Mouse (Mus musculus) neural tube, embryonic 10.5 days (tissue): ENCODE results near the gene Olfr309.
"Not testable (repeated sequence)": the region's sequence is repeated elsewhere in the genome, so short reads cannot be mapped to it uniquely, and the experiment has no call there.

Experiments used
- DNase-seq: peaks from one replicate; pipeline ENCODE4 v3.0.0-alpha.2; 2017; ENCODE audit warnings: low spot score; ENCODE audit errors: extremely low spot score

The Olfr309 gene

DNA sequence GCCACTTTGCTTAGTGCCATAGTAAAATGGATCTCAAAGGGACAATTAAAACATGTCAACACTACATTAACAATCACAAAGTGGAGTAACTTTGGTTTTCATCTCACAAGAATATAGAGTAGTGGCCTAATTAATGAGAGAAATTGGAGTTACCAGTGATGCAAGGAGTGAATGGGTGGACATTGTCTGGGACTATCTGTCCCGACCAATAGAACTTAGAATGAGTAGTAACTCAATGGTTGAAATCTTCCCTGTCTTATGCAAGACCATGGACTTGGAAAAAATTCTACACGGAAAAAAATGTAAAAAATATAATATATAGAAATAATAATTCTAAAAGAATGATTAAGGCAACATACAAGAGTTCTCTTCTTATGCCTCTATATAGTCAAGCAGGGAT is at the start of gene Olfr309:
Gene Olfr309 (minus strand): TSS at position 101 of the 400 bp plus-strand sequence.
- no peak for DNase-seq

DNA sequence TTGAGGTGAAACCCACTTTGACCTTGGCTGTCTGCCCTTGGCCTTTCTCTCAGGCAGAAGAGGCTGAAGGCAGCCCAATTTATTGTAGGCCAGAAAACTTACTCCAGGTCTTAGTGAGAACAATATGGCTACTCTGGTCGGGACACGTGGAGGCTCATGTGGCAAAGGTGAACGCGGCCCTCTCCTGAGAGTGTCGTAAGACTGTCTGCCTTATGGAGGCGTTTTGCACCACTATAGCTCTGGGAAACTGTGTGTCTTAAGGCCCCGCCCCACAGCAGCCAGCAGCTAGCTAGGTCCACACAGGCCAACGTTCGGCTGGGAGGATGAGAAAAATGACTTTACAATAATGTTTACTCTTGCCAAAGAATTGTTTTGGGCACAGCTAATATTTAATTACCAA is 32.8 kb upstream of the Olfr309 start:
- DNase-seq, result not testable (repeated sequence)

DNA sequence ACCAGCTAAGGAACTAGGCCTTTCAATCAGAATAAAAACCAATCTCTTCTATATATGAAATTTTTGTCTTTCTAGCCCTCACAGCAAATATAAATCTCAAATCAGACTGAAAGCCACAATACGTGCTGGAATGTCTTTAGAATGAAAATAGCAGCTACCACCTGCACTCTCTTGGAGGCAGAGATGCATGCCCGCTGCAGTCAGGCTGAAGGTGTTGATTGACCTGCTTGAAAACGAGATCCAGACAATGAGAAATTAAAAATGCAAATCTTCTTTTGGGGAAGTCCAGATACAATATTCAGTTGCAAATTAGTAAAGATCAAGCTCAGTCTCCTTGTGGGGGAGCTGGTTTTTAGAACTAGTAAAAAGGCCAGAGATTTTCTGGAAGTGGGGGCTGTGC is 30.7 kb upstream of the Olfr309 start:
- DNase-seq, result no peak

DNA sequence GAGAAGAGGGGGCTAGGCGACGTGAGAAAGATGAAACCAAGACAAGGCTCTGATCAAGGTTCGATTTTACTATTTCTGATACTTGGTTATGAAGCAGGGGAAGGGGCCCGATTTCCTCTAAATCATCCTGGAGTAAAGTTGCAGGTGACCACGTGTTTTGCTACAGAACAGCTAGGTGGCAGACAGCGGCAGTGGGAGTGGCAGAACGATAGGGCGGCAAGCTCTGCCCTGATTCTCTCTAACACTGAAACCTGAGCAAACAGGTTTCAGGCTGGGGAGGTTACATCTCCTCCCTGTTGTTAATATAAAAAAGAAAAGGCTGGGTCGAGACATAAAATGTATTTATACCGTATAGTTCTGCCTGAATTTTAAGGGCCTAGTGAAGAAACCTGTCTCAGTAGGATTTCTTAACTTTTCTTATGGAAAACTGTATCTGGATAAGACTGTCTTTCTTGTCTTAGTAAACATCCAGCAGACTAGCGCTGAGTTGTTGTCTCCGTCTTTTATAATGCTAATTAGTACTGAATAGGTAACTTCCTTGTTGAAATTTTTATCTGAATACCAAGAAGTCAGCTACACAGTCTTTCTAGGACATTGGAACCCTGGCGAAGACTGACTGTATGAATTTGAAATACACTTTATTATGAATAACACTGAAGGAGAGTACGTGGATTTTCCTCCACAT is 29.5 kb upstream of the Olfr309 start:
- no peak for DNase-seq

DNA sequence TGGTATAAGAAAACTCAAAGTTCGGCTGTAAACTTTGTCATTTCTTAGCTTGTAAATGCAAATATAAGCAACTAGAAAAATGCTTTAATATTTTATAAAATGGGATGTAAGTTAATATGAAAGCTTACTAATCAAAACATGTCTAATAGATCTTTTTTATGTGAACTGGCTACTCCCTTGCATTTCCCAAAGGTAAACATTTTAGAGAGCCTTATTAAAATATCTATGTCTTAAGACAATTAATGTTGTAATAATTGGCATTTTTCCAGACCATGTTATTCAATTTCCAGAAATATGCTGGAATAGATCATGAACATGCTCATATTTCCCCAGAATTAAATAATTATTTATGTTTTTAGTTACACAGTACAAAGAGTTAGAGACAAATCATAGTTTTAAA is 24.0 kb upstream of the Olfr309 start, which contains the start of gene Olfr307:
Gene Olfr307 (minus strand): TSS at position 101 of the 400 bp plus-strand sequence.
- no peak for DNase-seq

DNA sequence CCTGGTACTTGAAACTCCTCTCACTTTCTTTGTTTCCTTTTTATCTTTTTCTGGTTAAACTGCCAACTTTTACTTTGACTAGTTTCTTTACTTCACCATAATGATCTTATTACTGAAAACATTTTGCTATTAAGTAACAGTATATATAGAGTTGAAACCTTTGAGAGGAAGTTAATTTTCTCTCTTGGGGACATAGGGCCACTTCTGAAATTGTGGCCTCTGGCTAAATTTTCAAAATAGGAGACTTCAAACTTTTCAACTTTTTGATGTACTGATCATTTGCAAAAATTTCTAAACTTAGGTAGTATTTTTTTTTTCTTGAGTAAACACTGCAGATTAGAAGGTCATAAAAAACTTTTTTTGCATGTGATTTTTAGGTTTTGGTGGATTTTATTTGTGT is 12.0 kb upstream of the Olfr309 start, which contains the start of gene Olfr308:
Gene Olfr308 (minus strand): TSS at position 101 of the 400 bp plus-strand sequence.
- DNase-seq, result no peak

DNA sequence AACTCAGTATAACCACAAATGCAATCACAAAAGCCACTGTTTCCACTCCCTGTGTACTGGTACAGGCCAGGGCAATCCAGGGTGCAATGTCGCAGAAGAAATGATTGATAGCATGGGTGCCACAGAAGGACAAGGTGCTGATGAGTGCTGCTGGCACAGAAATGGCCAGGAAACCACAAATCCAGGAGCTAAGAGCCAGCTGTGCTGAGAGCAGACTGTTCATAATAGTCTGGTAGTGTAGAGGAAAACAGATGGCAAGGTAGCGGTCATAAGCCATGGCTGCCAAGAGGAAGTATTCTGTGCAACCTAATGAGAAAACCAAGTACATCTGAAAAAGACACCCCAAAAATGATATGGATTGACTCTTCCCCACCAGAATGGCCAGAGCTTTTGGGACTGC is 7.8 kb upstream of the Olfr309 start:
- no peak for DNase-seq

DNA sequence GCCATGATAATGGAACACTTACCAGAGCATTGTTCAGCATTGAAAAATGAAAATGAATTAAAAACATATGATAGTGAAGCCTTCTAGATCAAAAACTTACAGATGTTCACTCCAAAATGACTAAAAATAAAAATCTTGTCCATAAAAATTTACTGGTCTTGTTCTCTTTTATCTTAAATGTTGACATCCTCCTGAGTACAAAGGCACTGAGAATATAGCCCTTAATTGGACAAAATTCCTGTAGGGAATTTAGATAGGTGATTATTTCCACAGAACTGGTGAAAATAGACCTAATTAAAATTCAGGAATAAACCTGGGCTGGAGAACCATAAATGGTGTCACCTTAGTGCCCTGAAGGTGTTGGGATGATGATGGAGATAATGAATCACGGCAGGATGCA is 36.4 kb downstream of the Olfr309 start, which contains the start of gene Olfr310:
Gene Olfr310 (minus strand): TSS at position 101 of the 400 bp plus-strand sequence.
- DNase-seq, result no peak
